Mouse (Mus musculus) gonadal fat pad, adult 2 months (tissue): ENCODE measurements at regions not wholly inside any gene's neighbourhood (a gene's known extent, or its start where the extent isn't known, plus 50 kb on each side); places are given as distances from the start of the nearest gene placed in this dataset.

Experiments
- DNase-seq: peaks from one replicate; pipeline ENCODE4 v3.0.0-alpha.2; 2012; ENCODE audit warnings: low read depth

DNA sequence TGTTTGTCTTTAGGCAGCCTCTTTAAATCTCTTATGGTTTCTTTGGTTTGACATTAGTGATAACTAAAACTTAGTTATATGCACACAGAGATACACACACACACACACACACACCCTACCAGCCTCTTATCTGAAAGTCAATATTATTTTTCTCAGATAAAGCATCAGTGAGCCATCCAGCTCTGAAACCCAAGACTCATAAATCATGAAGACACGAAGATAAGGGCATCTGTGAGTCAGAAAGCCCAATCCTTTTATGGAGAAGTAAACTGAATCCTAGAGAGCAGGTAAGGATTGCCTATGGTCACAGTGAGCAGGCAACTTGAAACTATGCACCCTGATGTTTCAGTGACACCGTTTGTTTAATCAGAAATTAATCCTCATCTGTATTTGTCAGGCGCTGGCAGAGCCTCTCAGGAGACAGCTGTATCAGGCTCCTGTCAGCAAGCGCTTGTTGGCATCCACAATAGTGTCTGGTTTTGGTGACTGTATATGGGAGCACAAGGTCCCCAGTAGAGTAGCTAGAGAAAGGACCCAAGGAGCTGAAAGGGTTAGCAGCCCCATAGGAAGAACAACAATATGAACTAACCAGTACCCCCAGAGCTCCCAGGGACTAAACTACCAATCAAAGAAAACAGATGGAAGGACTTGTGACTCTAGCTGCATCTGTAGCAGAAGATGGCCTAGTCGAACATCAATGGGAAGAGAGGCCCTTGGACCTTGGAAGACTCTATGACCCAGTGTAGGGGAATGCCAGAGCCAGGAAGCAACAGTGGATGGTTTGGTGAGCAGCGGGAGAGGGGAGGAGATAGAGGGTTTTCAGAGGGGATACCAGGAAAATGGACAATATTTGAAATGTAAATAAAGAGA, 207.3 kb upstream of the Ank start:
- DNase-seq, result no peak

DNA sequence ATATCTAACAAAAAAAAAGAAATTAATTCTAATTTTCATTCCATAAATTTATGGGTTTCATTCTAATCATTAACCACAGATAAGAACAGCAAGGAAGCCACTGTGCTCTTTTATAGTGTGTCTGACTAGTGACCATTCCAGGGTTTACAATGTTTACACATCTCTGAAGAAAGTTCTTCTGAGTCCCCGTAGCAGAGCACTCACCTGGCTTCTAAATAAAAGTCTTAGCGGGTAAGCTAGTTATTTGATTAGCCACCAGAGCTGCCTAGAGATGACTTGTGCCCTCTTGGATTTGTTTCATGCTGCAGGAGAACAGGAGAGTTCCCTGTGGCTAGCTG, 206.7 kb upstream of the Ank start:
- DNase-seq, result no peak

DNA sequence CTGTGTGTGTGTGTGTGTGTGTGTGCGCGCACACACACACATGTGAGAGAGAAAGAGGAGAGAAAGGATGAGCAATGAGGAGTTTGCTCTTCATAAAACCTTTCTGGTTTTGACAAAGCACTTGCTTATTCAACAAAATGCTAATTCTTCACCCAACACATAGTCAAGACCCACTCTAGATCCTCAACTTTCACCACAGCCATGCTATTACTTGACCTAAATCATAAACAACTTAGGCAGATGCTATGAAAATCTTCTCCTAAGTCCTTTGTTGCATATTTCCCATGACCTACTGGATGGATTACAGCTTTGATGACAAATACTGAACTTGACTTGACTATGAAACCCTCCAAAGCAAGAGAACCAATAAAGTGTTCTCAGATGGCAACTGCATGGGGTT, 196.3 kb upstream of the Ank start:
- no peak for DNase-seq

DNA sequence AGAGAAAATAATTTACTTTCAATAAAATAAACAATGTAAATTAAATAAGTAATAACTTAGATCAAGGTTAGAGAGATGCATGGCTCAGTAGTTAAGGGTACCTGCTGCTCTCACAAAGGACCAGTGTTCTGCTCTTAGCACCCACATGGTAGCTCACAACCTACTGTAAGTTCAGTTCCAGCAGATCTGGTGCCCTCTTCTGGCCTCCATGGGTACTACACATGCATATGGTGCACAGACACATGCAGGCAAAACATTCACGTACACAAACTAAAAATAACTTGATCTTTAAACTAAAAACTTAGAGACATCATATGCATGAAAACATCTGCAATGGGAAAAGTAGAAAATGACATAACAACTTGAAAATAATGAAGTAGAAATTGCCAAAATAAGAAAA, 184.2 kb upstream of the Ank start:
- no peak for DNase-seq

DNA sequence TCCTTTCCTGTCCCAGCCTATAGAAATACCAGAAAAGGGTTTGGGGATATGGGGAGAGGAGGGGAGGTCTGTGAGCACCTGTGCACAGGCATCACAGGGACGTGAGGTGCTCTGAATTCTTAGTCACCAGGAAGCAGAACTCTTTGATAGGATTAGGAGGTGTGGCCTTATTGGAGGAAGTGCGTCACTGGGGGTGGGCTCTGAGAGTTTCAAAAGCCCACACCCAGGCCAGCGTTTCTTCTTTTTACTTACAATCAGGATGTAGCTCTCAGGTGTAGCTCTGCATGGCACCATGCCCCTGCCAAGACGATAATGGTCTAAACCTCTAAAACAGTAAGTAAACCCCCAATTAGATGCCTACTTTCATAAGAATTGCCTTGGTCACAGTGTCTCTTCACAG, 162.6 kb upstream of the Ank start:
- no peak for DNase-seq

DNA sequence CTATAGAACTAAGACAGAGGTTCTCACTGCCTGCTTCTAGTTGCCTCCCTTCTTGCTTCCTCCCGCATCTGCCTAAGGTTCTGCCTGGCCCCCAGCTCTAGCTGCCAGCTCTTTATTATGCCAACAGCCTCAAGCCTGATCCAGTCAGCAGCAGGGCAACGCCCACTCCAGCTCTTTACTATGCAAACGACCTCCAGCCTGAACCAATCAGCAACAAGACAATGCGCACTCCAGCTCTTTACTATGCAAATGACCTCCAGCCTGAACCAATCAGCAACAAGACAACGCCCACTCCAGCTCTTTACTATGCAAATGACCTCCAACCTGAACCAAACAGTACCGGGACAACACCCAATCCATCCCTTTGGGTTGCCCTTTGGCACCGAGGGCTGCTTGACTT, 162.2 kb upstream of the Ank start:
- DNase-seq, result no peak

DNA sequence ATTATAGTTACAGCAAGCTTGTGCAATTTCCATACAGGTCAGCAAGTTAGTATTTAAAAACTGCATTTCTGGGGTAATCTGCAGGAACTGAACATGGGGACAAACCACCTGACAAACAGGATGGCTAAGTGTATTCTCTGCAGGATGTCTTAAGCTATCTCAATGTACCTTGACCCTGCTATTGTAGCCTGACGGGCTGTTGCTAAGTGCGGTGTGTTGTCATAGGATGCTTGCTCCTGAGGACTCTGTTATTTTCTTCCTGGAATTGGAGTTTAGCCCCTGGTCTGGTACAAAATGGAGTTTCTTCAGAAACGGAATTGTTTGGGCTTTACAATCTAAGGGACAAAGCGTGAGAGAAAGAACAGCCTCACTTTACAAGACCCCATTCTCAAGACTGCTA, 161.4 kb upstream of the Ank start:
- DNase-seq, result no peak

DNA sequence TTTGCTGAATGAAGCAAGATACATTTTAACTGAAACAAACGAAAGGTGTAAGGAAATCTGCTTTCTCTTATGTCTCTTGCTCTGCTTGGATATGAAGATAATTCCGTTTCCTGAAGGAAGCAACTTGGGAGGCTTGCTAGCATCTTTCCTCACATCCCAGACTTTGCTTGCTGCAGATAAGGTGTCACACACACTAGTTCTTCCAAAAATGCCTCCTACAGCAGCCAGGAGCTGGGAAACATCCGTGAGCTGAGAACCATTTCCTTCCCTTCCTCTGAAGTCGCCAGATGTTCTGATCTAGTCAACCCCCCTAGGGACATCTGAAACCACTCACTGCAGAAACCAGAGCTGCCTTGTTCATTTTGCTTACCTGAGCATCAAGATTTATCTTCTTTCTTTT, 157.8 kb upstream of the Ank start:
- no peak for DNase-seq

DNA sequence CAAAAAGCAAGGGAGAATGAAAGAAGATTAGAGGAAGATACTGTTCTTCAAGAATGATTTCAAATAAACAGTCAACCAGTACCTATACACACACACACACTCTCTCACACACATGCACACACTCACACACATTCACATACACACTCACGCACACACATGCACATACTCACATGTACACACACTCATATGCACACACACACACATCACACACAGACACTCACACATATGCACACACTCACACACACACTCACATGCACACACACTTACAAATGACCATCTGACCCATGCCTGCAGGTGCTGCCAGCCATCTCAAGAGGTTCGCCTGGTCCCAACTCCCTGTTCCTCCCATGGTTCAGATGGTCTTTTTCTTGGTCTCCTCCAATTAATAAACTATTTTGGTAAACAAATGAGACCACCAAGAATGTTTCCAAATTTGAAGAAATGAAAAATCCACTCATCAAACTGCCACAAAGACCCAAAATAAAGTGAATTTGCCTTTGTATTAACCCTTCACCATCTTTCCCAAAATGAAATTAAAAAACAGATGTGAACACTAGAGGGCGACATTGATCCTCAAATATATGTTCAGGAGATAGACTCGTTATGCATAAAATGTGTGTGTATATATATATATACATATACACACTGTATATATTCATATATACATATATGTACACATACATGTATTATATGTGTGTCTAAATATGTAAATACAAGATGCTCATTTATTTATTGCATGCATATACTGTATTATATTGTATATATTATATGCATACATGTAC, 150.3 kb upstream of the Ank start:
- DNase-seq, result no peak

DNA sequence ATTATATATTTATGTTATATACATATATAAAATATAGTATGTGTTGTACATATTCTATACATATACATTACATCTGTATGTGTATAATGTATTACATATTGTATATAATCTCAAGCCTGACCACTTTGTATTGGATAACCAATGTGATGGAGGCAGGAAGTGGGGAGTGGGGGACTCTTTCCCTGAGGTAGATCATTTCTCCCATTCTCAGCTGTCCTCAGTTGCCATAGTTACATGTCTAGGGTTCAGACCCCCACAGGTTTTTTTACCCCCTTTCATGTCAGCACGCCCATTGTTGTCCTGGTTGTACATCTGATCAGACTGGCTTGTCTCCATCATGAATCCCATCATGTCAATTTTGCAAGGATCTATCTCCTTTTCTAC, 149.7 kb upstream of the Ank start:
- no peak for DNase-seq

DNA sequence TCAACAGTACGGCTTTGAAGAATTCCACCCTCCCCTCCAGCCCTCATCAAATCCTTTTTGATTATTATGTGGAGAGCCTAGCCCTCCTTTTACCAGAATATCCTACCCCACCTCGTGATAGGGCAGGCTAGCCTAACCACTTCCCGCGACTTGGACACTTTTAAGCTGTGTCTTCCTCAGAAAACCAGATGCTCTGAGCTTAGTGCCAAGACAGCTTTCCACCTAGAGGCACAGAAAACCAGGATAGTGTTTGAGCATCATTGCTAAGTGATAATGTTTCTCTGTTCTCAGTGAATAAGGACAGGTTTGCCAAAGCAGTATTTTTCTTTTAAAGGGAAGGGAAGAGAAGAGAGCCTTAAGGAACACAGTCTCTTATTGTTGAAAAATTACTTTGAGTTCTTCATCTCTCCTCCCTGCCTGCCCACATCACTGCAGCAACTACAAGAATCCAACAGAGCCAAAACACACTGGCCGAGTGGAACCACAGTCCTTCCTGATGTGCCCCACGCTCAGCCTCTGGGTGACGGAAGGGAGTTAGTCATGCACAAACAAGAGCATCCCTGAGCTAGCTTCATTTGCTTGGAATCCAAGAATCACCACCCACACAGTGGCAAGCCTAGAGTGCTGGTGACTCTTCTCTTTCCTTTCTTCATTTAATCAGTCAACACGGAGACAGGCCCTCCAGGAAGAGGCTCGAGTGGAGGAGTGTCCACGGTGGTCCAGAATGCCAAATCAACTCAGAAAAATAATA, 144.4 kb upstream of the Ank start:
- no peak for DNase-seq

DNA sequence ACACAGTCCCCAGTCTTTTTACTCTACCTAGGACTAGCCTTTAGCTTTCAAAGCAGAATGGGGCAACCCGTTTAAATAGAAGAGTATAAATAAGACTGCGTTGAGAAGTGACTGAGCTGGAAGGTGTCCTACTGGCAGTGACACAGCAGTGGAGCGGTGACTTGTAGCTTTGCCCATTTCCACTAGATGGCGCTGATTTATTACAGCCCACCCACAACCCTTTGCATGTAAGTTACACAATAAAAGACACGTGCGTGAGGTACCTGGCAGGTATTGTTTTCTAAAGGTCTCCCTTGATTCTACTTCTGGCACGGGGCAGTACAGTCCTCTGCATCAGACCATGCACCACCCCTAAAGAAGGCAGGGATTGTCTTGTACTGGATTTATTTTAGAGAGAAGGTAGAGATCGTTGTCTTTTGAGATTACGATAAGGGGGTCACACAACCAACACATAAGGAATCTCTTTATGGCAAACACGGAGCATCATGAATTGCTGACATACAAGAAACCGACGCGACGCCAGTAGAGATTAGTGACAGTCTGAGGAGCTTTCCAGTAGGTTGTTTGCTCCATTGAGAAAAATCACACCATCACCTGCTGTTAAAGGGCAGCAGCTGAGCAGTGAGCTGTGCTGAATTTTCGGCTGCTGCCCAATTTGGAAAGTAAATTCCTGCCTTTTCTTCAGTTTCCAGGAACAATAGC, 140.5 kb upstream of the Ank start:
- peak; percentile 33 for DNase-seq

DNA sequence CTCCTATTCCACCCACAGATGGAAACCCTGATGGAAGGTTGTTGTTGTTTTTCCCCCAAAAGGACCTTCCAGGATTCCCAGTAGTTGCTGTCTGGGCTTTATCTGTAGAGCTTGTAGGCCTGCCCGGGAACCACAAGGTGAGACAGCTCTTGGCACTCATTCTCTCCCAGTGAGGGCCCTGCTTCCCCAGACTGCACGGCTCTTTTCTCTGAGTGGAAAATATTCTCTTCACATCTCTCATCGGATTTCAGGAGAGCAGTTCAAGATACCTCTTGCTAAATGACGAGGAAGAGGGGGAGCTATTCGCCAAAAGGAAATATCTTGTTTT, 140.0 kb upstream of the Ank start:
- DNase-seq, result no peak

DNA sequence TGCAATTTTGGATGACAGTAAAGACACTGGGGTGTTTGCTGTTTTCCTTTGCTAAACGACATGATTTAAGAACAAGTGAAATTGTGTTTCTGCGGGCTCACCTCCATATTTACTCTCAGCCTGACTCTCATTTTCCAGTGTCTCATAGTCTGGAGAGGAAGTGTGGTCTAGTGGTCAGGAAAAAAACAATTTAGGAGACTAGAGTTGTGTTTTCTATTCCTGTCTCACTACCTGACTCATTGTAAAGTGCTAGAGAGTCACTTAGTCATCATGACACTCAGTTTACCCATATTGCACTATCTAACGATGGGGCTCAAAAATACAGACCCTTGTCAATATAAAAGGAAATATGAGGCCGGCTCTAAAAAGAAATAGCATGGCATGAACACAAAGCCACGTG, 138.7 kb upstream of the Ank start:
- DNase-seq, result no peak

DNA sequence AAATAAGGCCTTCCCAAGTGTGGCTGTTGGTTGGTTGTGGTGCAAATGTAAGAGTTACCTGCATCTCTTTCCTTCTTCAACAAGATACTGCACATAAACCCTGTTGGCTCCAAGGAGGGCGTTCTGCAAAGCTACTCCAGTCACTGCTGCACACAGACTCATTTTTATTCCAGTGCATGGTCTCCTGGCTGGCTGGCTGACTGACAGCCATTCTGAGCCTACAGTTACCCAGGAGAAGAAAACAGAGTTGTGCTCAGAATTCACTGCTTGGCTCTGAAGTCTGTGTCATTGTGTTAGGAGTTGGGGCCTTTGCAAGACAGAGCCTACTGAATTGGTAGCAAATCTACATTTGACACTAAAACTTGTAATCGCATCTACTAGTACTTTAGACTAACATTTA, 138.0 kb upstream of the Ank start:
- DNase-seq, result no peak

DNA sequence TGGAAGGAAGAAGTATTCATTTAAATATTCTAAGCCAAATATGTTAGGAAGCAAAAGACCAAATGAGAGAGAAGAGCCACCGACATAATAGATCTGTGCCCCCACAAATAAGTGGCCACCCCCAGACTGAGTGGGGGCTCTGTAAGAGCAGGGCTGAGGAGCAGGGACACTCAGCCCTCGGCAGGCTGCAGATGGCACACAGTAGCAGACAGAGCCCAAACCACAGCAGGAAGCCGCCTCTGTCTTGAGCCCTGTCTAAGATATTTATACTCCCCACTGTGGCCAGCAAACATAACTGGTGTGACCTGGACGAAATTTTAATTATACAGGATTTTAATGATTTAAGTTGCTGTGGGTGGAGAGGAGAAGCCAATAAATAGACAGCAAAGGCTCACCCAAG, 126.4 kb upstream of the Ank start:
- DNase-seq, result no peak

DNA sequence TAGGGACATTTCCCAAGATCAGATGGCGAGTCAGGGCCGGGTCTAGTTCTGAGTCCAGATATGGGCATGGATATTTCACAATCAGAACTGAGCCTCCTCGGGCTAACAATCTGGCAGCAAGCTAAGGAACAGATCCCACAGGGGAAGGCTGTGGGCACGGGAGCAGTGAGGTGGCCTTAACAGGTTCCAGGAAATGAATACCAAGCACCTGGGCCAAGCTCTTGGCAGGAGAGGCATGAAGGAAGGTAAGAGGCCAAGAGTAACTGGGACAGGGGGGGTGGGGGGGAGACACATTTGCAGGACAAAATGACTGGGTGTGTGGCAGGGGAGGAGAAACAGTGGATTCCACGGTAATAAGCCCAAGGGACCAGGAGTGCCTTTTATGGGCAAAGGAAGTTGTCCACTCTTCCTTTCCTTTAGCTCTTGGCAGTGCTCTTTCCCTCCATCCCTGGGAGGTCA, 124.9 kb upstream of the Ank start:
- DNase-seq, result peak; percentile 68

DNA sequence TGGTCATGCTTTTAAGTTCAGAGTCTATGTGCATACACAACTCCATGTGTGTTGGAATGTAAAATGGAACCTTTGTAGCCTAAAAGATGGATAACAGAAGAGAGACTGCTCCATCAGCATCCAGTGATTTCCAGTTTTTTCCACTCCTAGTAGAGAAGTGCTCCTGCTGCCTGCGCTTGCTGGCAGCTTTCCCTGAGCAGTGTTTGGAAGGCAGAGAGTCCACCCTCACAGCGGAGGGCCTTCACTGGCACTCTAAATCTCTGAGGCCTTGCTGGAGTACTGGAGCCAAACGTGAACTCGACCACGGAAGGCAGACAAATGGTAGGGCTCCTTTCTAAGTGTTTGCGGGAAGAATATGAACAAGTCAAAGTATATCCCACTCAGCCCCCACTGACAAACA, 108.0 kb upstream of the Ank start:
- no peak for DNase-seq

DNA sequence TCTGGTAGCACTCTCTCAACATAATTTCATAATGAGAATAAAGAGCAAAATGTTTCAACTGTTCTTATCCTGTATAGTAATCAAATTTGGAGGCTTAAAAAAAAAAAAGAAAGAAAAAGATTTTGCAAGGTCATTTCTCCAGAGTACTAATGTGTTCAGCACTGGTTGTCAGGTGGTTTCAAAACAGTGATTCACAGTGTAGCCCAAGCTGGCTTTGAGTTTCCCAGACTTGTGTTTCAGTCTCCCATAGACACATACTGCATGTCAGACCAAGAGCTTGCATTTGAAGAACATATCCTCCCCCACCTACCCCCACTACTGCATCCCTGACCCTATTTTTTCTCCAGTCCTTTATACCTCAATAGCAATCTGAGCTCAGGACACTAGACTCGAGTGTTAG, 107.2 kb upstream of the Ank start:
- no peak for DNase-seq

DNA sequence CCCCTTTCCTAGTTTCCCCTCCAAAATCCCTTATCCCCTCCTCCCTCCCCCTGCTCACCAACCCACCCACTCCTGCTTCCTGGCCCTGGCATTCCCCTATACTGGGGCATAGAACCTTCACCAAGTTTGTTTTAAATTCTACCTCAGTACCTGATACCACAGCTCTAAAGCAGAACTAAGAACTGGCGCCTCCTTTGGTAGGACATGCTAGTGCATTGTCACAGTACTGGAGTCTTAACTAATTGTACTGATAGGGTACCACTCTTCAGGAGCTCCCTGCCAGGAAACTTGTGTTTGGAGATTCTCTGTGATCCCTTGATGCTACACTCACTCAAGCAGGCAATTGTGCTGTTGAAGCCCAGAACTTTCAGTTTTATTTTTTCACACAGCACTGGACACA, 92.0 kb upstream of the Ank start:
- DNase-seq, result no peak

DNA sequence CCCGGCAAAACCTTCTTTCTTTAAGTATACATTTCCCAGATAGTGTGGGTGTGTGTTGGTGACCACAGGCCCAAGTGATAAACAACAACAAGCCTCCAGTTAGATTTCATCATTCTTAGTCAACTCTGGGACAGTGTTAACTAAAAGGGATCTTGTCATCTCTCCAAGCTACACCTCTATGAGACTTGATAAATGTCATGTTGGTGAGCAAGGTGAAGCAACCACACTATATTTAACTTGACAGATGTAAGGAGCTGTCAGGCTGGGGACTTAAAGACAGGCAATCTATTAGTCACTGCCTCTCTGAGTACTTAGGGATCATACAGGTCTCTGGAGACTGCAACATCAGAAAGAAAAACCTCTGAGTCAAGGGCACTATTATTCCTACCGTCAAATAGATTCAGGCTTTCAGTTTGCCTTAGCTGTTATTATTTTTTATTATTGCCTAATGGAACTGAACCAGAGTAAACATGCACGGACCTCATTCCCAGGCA, 87.8 kb upstream of the Ank start:
- DNase-seq, result no peak

DNA sequence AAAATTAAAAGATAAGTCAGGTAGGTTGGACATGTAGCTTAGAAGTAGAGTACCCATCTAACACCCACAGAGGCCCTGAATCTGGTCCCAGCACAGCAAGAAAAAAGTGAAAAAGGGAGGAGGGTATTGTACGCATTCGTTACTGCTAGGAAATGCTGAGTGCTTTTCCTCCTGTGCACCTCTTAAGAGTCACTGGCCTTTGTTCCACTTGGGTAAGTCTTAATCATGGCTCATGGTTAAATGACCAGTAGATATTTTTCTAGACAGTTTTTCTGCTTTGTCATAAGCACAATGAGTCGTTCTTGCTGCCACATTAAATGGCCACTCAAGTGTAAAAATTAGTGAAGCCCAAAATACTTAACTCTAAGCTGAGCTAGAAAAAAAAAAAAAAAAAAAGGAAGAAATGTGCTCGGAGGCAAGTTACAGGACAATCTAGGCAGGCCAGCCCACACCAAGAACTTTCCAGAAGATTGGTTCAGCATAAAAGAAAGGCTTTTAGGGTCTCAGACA, 86.0 kb upstream of the Ank start:
- no peak for DNase-seq
